Mouse (Mus musculus): Measurements from ENCODE around the gene Pou2f3. TPM values are rescaled to one million over a fixed set of nuclear protein-coding genes. Genes with fewer than 3 reads are reported as not detected.

Pou2f3 gene
- polyA plus RNA-seq, 1 experiment = 0.46 TPM

DNA sequence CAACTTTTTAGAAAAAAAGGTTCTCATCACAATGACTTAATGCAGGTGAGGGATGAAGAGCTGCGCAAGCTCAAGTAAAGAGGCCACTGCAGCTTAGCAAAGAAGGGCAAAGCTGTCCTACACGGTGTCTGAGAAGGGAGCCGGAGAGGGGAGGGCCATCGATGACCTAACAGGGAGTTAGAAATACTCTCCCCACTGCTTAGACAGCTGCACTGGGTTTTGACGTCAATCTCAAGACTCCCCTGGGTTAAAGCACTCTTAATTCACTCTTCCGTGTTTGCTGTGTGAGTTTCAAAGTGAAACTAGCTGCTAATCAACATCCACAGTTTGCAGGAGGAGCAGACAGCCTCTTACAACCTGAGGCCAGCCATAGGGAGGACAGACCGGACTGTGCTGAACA, 134.0 kb downstream of the Pou2f3 start:
- no peak for TF ChIP-seq POLR2A (IDR thresholded peaks at IDR 0.05; ENCODE audit: borderline replicate concordance, extremely low read depth, low read depth, low read length)
- TF ChIP-seq CTCF (IDR thresholded peaks at IDR 0.05; ENCODE audit: insufficient read depth, low read length) = no peak
- no peak overlapping the region for H3K4me3 ChIP-seq (replicated peaks; ENCODE audit: extremely low read depth, low read depth, low read length)
- H3K4me1 ChIP-seq (ENCODE audit: control insufficient read depth, insufficient read depth, low read length) = peaks cover 31% of the 10 kb centered on the region
- DNase-seq = no peak
- 45% methylated on average over 7 of the region's 7 CpGs for WGBS

DNA sequence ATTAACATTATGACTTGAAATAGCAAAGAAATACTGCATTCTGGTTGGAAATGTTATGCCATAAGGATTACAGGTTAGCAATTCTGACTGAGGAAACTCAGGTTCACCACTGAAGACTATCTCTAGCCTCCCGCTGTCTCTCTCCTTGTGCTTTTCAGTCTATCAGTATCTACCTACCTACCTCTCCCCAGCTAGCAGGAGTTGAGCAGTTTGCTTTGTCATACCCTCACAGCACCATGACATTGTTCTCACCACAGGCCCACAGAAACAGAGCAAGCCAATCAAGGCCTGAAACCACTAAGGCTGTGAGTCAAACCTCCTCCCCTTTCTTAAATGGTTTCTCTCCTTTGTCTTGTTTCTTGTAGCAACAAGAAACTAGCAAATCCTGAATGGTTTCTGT, 135.6 kb downstream of the Pou2f3 start:
- Histone ChIP-seq H3K4me1 (ENCODE audit: control insufficient read depth, insufficient read depth, low read length) (peaks cover 29% of the 10 kb centered on the region), H3K4me3 (replicated peaks; ENCODE audit: extremely low read depth, low read depth, low read length) (no peak overlapping the region)
- no peak for TF ChIP-seq POLR2A (IDR thresholded peaks at IDR 0.05; ENCODE audit: borderline replicate concordance, extremely low read depth, low read depth, low read length)
- TF ChIP-seq CTCF (IDR thresholded peaks at IDR 0.05; ENCODE audit: insufficient read depth, low read length) = no peak
- WGBS = 97% methylated on average over 1 of the region's 1 CpGs
- DNase-seq = no peak

Other genes starting within 250 kb of the Pou2f3 start
- gene Arhgef12, start 103.1 kb downstream of the Pou2f3 start, polyA plus RNA-seq (2012; rRNA removed) = 46.2 and 62.4 TPM in 2 replicates
- 1.8 and 7.4 TPM in 2 replicates for gene Tmem136, start 93.8 kb downstream of the Pou2f3 start, polyA plus RNA-seq (2012; rRNA removed)
- 9.2 and 10.1 TPM in 2 replicates for gene Oaf, start 29.5 kb upstream of the Pou2f3 start, polyA plus RNA-seq (2012; rRNA removed)
- gene Trim29, start 100.5 kb upstream of the Pou2f3 start, polyA plus RNA-seq (2012; rRNA removed) = 6.1 and 25.1 TPM in 2 replicates